Mouse (Mus musculus) kidney, postnatal 36 days (tissue): Measurements from ENCODE around the gene Dnajc5.

Source experiments
- DNase-seq, 2 experiments: peaks; one replicate each; pipeline ENCODE4 v3.0.0; 2021 to 2022; ENCODE audit warnings: mixed read lengths in 2 of 2

The Dnajc5 gene

GRCm38 (mm10) chr2:181589011-181589731 lies 68.9 kb downstream of the Dnajc5 start:
- DNase-seq = no peak

- no peak for DNase-seq
These were observed 69.4 kb downstream of the Dnajc5 start for GRCm38 (mm10) chr2:181589732-181590105.

- DNase-seq = no peak
These were observed 70.2 kb downstream of the Dnajc5 start for GRCm38 (mm10) chr2:181590471-181590870.

GRCm38 (mm10) chr2:181591528-181592085 lies 71.3 kb downstream of the Dnajc5 start, which contains the start of gene Prpf6:
Gene Prpf6, plus strand, starts transcription at chr2:181591868.
- peak; percentile 30 to 61 for DNase-seq

GRCm38 (mm10) chr2:181592231-181593041 lies 72.2 kb downstream of the Dnajc5 start, which contains the start of gene Zfp512b:
Gene Zfp512b, minus strand, starts transcription at chr2:181592803.
- peak; percentile 55 to 84 for DNase-seq

- no peak for DNase-seq
These were observed 72.7 kb downstream of the Dnajc5 start for GRCm38 (mm10) chr2:181593042-181593421.

- DNase-seq = no peak
These were observed 73.7 kb downstream of the Dnajc5 start for GRCm38 (mm10) chr2:181593937-181594336.

- peak; percentile 67 to 72 for DNase-seq
These were observed 74.8 kb downstream of the Dnajc5 start for GRCm38 (mm10) chr2:181594946-181595696.

- DNase-seq = no peak
These were observed 76.1 kb downstream of the Dnajc5 start for GRCm38 (mm10) chr2:181596221-181596960.

- DNase-seq = no peak
These were observed 77.2 kb downstream of the Dnajc5 start for GRCm38 (mm10) chr2:181597378-181598061.

GRCm38 (mm10) chr2:181598454-181599351 lies 78.4 kb downstream of the Dnajc5 start, which contains the start of gene Samd10:
Gene Samd10, minus strand, starts transcription at chr2:181599212.
- DNase-seq = peak; percentile 70 to 84

- DNase-seq = no peak
These were observed 80.0 kb downstream of the Dnajc5 start for GRCm38 (mm10) chr2:181600226-181600758.

- DNase-seq = peak; percentile 98
These were observed 80.8 kb downstream of the Dnajc5 start for GRCm38 (mm10) chr2:181600828-181601750.

- no peak for DNase-seq
These were observed 81.5 kb downstream of the Dnajc5 start for GRCm38 (mm10) chr2:181601751-181602145.

- no peak for DNase-seq
These were observed 82.1 kb downstream of the Dnajc5 start for GRCm38 (mm10) chr2:181602367-181602766.
